Mouse (Mus musculus) lung, adult 18-20 months (tissue): Measurements from ENCODE around the gene Gm3543.
"Not testable (repeated sequence)": the region's sequence is repeated elsewhere in the genome, so short reads cannot be mapped to it uniquely, and the experiment has no call there.

Experiments used
- DNase-seq, 2 experiments: peaks; one replicate each; pipeline ENCODE4 v3.0.0; 2022; ENCODE audit warnings: mixed read lengths in 2 of 2

Gene Gm3543

GRCm38 (mm10) chr14:41983225-41983624, at the start of gene Gm3543:
Gene Gm3543, minus strand, starts transcription at chr14:41983325.
- DNase-seq, result not testable (repeated sequence)

- not testable (repeated sequence) for DNase-seq
These were observed 14.5 kb downstream of the Gm3543 start for GRCm38 (mm10) chr14:41968596-41968995.

DNA sequence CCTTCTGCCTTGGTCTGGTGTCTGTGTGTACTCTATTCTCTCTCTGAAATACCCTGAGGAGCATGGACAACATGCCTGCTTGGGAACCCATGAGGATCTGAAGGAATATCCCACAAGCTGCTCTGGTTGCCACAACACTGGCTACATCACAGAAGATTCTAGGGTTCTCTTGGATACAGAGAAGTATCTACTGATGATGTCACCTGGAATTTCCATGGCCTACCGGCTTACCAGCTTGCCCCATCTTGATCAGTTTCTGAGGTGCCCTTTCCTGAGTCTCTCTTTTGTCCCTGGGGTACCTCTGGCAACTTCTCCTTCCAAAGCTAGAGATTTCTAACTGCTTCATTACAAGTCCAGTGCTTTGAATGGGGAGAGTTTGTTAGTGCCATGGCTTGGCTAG, 15.3 kb downstream of the Gm3543 start, which contains the start of gene Gm6401:
Gene Gm6401 (minus strand): TSS at position 101 of the 400 bp plus-strand sequence.
- not testable (repeated sequence) for DNase-seq

- DNase-seq, result not testable (repeated sequence)
These were observed 19.0 kb downstream of the Gm3543 start for GRCm38 (mm10) chr14:41964095-41964494.

DNA sequence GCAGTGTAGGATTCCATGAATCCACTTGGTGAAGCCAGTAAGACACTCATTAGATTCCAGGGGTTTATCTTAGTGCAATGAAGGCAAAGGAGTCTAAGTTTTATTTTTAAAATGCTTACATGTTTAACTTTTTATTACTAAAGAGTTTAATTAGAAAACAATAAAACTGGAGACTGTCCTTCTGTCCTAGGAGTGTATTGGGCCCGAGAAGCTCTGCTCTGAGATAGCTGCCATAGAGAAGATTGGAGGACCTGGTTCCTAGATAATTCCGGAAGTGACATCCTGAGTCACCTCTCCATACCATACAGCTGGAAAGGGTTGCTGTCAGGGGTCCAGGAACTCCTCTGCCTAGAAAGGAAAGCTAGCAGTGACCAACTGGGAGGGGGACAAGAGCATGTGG, 39.4 kb downstream of the Gm3543 start, which contains the start of gene 1700024B05Rik:
Gene 1700024B05Rik (plus strand): TSS at position 301 of the 400 bp plus-strand sequence.
- not testable (repeated sequence) for DNase-seq
